Mouse (Mus musculus) spleen, postnatal 4 days (tissue): Measurements from ENCODE around the gene Tspan18.

Source experiments
- DNase-seq, 2 experiments: peaks; one replicate each; pipeline ENCODE4 v3.0.0; 2022; ENCODE audit warnings: low spot score in 2 of 2

The Tspan18 gene

GRCm38 (mm10) chr2:93291186-93291926 is 42.9 kb downstream of the Tspan18 start:
- no peak for DNase-seq

GRCm38 (mm10) chr2:93290345-93291118 is 43.8 kb downstream of the Tspan18 start:
- no peak for DNase-seq

- DNase-seq, result no peak
Observed at GRCm38 (mm10) chr2:93289161-93289560, 45.1 kb downstream of the Tspan18 start.

GRCm38 (mm10) chr2:93287348-93287747 is 47.0 kb downstream of the Tspan18 start:
- DNase-seq, result no peak

GRCm38 (mm10) chr2:93286742-93287141 is 47.6 kb downstream of the Tspan18 start:
- no peak for DNase-seq

GRCm38 (mm10) chr2:93286321-93286720 is 48.0 kb downstream of the Tspan18 start:
- DNase-seq, result no peak

GRCm38 (mm10) chr2:93285842-93286241 is 48.5 kb downstream of the Tspan18 start:
- no peak for DNase-seq

- no peak for DNase-seq
Observed at GRCm38 (mm10) chr2:93284625-93285024, 49.7 kb downstream of the Tspan18 start.

- DNase-seq, result no peak
Observed at GRCm38 (mm10) chr2:93283481-93284293, 50.6 kb downstream of the Tspan18 start.

GRCm38 (mm10) chr2:93282636-93283035 is 51.7 kb downstream of the Tspan18 start:
- DNase-seq, result no peak

GRCm38 (mm10) chr2:93281466-93281865 is 52.8 kb downstream of the Tspan18 start:
- no peak for DNase-seq

- DNase-seq, result no peak
Observed at GRCm38 (mm10) chr2:93280117-93280620, 54.1 kb downstream of the Tspan18 start.

- no peak for DNase-seq
Observed at GRCm38 (mm10) chr2:93278181-93278975, 55.9 kb downstream of the Tspan18 start.

GRCm38 (mm10) chr2:93277486-93277885 is 56.8 kb downstream of the Tspan18 start:
- DNase-seq, result no peak

GRCm38 (mm10) chr2:93276026-93276425 is 58.3 kb downstream of the Tspan18 start:
- DNase-seq, result no peak

- DNase-seq, result no peak
Observed at GRCm38 (mm10) chr2:93273916-93274315, 60.4 kb downstream of the Tspan18 start.

- DNase-seq, result no peak
Observed at GRCm38 (mm10) chr2:93270083-93270482, 64.2 kb downstream of the Tspan18 start.

GRCm38 (mm10) chr2:93269611-93270010 is 64.7 kb downstream of the Tspan18 start:
- no peak for DNase-seq

GRCm38 (mm10) chr2:93268711-93269270 is 65.5 kb downstream of the Tspan18 start:
- no peak for DNase-seq

GRCm38 (mm10) chr2:93267791-93268190 is 66.5 kb downstream of the Tspan18 start:
- DNase-seq, result no peak
